Mouse (Mus musculus): ENCODE results near the gene Dpp3. TPM values are rescaled to one million over a fixed set of nuclear protein-coding genes. Genes with fewer than 3 reads are reported as not detected.

Gene Dpp3
- polyA plus RNA-seq (2017; shearing (Covaris generic)) = 136 TPM

DNA sequence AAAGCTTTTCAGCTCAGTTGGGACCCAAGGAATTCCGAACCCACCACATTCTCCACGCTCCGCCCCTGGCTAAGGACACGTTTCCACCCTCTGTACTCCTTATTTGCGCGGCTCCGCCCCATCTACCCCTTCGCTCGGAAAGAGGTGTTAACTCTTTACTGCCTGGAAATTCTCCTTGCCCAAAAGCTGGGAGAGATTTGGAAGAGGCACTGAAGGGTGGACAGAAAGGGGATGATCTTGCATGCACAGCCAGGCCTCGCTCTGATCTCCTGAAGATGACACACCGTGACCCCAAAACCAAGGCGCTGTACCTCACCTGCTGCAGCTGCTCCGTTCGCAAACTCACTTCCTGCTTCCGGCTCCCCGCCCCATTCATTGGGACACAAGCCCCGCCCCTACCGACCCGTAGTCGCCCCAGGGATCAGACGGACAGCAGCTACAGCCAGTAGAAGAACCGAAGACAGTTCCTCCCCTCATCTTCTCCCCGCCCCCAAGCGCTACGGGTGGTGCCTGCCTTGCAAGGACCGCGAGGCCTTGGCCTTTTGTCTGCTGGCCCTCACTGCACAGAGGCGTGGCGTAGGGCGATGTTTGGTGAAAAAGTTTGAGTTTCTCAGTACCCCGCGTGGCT is at the start of gene Dpp3:
TSS of gene Dpp3 (minus strand) at position 384 of the 628 bp plus-strand sequence.

DNA sequence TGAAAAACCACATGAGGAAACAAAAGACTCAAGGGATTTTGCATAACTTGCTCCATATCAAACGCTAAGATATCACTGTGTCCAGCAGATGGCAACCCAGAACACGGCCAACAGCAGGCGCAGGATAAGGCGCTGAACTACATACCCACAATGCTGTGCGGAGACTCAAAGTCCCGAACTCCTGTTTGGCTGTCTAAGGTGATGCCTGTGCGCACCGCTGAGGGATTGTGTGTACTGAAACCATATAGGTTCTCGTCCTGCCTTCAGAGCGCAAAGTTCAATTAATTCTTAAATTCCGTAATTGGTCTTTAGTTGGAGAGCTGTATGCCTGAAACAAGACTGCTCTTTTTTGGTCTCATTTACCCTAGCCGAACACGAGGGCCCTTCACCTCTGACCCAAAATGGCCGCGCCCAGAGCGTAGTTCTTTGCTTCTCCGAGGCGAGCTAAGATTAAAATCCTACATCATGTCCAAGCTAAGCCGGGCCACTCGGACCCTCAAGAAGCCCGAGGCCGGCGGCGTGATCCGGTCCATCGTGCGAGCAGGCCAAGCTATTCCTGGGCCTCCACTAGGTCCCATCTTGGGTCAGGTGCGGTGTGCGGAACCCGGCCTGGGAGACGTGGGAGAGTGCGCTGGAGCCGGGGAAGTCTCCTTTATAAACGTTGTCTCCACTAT is 34.0 kb upstream of the Dpp3 start, which contains the start of gene Mrpl11:
TSS of gene Mrpl11 (plus strand) at position 220 of the 674 bp plus-strand sequence.

DNA sequence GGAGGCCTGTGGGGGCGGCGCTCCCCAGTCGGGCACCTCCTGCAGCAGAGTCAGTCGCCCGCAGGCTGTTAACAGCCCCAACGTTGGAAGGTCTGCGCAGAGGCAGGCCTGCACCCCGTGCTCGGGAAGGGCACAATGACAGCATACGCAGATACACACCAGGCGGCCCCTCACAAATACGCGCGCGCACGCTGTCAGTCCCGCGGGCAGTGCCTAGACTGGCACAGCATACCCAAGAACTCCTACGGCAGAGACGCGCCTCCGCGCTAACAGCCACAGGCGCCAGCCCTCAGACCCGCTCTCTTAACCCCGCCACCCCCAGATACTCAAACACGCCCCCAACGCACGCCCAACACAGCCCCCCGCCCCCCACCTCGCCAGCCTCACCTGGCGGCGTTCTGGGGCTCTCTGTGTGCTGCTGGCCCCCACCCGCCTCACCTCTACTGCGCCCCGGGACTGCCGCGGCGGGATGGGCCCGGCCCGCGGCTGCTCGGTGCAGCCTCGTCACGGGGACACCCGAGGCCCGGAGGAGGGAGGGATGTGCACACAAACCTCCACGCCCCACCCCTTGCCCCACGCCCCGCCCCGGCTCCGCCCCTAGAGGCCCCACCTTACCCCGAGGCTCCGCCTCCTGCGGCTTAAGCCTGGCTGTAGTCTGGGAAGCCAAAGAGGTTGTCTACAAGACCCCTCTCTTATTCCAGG is 14.6 kb upstream of the Dpp3 start, which contains the start of gene Peli3:
TSS of gene Peli3 (minus strand) at position 577 of the 702 bp plus-strand sequence.

DNA sequence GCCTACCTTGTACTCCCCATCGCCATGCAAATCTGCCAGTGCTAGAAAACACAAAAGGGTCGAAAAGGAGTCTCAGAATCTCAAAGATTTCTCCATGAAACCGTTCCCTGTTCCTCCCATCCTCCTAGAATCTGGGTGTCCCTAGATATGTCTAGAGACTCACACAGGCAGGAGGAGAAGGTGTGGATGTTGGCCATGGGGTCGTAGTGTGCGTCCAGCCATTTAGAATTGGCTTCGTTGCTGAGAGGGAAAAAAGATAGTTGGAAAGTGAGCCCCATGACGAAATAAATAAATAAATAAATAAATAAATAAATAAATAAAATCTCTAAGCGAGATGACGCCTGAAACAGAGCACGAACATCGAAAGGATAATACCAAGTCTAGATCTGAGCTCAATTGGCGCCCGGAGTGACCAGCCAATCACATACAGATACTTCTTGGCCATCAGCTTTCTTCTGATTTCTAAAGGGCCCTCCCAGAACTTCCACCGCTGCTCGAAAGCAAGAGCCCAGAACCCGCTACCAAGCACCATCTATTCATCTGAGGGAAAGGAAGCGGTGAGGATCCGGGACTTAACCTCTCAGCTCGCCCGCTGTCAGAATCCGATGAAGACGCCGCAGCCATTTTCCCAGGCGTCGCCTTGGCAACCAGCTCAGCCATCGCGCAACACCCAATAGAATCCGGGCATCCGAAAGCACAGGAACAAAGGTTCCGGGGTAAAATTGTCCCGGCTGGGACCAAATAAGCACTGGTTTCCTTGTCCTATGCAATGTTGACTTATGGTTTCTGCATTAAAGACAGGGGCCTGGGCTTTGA is 21.9 kb downstream of the Dpp3 start, which contains the start of gene Bbs1:
TSS of gene Bbs1 (minus strand) at position 650 of the 816 bp plus-strand sequence.

DNA sequence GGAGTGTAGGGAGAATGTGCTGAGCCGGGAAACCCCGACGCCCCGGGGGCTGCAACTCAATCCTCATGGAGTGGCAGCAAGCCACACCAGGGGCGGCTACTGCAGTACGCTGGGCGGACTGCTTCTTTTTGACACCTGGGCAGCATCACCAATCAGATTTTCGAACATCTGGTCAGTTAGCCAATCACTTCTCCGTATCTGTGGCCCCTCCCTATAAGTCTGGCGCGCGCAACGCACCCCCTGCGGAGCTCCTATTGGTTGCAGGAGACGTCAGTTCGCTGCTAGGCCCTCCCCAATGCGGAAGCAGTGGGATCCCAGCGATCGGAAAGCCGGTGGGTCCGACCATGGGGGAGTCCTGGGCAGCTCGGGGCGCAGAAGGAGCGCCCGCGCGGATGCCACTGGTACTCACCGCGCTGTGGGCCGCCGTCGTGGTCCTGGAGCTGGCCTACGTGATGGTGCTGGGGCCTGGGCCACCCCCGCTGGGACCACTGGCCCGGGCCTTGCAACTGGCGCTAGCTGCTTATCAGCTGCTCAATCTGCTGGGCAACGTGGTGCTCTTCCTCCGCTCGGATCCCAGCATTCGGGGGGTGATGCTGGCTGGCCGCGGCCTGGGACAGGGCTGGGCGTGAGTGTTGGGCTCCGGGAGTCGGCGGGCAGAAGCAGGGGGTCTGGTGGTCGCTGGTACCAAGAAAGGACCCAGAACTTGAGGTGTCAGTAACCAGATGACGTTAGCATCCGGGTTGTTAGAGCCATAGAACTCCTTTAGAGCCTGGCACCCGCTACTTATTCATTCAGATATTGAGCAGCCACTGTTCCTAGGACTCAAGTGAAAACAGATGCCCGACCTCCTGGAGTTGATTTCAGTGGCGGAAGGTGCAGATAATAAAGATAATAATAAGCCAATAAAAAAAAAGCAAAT is 49.4 kb downstream of the Dpp3 start, which contains the start of gene Zdhhc24:
TSS of gene Zdhhc24 (plus strand) at position 264 of the 919 bp plus-strand sequence.

DNA sequence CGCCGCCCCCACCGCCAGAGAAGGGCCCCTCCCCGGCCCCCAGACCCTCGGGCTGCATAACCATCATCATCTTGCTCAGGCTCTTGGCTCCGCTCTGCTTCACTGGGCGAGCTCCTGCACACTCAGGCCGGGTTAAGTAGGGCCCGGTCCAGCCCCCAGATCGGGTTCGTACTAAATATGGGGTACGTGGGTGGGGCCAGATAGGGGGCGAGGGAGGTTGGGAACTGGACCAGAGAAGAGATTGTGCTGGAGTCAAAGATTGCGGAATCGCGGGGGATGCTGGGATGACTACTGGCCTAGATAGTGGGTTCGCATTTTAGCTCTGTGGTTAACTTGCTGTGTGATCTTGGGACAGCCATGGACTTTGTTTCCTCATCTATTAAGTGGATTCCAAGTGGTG is 50.3 kb downstream of the Dpp3 start, which contains the start of gene Actn3:
TSS of gene Actn3 (minus strand) at position 125 of the 400 bp plus-strand sequence.

Other genes with a start within 250 kb of the Dpp3 start
- gene Gm960, start 229.6 kb downstream of the Dpp3 start, polyA plus RNA-seq (2017; shearing (Covaris generic)) = not detected
- 0.55 TPM for gene Sptbn2, start 217.1 kb downstream of the Dpp3 start, polyA plus RNA-seq (2017; shearing (Covaris generic))
- 52.1 TPM for gene Rbm4b, start 171.8 kb downstream of the Dpp3 start, polyA plus RNA-seq (2017; shearing (Covaris generic))
- 58.4 TPM for gene Rbm4, start 134.4 kb downstream of the Dpp3 start, polyA plus RNA-seq (2017; shearing (Covaris generic))
- 28.0 TPM for gene Gm21992, start 116.7 kb downstream of the Dpp3 start, polyA plus RNA-seq (2017; shearing (Covaris generic))
- gene Rbm14, start 116.7 kb downstream of the Dpp3 start, polyA plus RNA-seq (2017; shearing (Covaris generic)) = 67.0 TPM
- 165 TPM for gene Ccs, start 89.0 kb downstream of the Dpp3 start, polyA plus RNA-seq (2017; shearing (Covaris generic))
- gene Ccdc87, start 88.9 kb downstream of the Dpp3 start, polyA plus RNA-seq (2017; shearing (Covaris generic)) = 0.09 TPM
- 4.7 TPM for gene Ctsf, start 73.2 kb downstream of the Dpp3 start, polyA plus RNA-seq (2017; shearing (Covaris generic))
- 0.12 TPM for gene Actn3, start 50.4 kb downstream of the Dpp3 start, polyA plus RNA-seq (2017; shearing (Covaris generic))
- 5.9 TPM for gene Zdhhc24, start 49.6 kb downstream of the Dpp3 start, polyA plus RNA-seq (2017; shearing (Covaris generic))
- gene Bbs1, start 21.7 kb downstream of the Dpp3 start, polyA plus RNA-seq (2017; shearing (Covaris generic)) = 0.76 TPM
- gene Peli3, start 14.8 kb upstream of the Dpp3 start, polyA plus RNA-seq (2017; shearing (Covaris generic)) = 0.53 TPM
- 80.2 TPM for gene Mrpl11, start 33.9 kb upstream of the Dpp3 start, polyA plus RNA-seq (2017; shearing (Covaris generic))
- 1.1 TPM for gene Npas4, start 62.0 kb upstream of the Dpp3 start, polyA plus RNA-seq (2017; shearing (Covaris generic))
- 2.7 TPM for gene Slc29a2, start 95.6 kb upstream of the Dpp3 start, polyA plus RNA-seq (2017; shearing (Covaris generic))
- gene B4gat1, start 110.5 kb upstream of the Dpp3 start, polyA plus RNA-seq (2017; shearing (Covaris generic)) = 17.2 TPM
- gene AC124502.3, start 110.6 kb upstream of the Dpp3 start, polyA plus RNA-seq (2017; shearing (Covaris generic)) = 1.9 TPM
- 109 TPM for gene Brms1, start 113.1 kb upstream of the Dpp3 start, polyA plus RNA-seq (2017; shearing (Covaris generic))
- 0.30 TPM for gene Rin1, start 122.2 kb upstream of the Dpp3 start, polyA plus RNA-seq (2017; shearing (Covaris generic))
- not detected for gene Cd248, start 139.8 kb upstream of the Dpp3 start, polyA plus RNA-seq (2017; shearing (Covaris generic))
- gene Tmem151a, start 157.2 kb upstream of the Dpp3 start, polyA plus RNA-seq (2017; shearing (Covaris generic)) = not detected
- 86.1 TPM for gene Yif1a, start 160.3 kb upstream of the Dpp3 start, polyA plus RNA-seq (2017; shearing (Covaris generic))
- 1.5 TPM for gene Cnih2, start 170.2 kb upstream of the Dpp3 start, polyA plus RNA-seq (2017; shearing (Covaris generic))
- gene Rab1b, start 178.8 kb upstream of the Dpp3 start, polyA plus RNA-seq (2017; shearing (Covaris generic)) = 267 TPM
- gene Klc2, start 190.3 kb upstream of the Dpp3 start, polyA plus RNA-seq (2017; shearing (Covaris generic)) = 5.4 TPM